Mouse (Mus musculus) embryo, embryonic 10 days (tissue): ENCODE measurements around the gene Ncdn.

Experiments
- DNase-seq: peaks from one replicate; pipeline ENCODE4 v3.0.0-alpha.2; 2015; ENCODE audit warnings: low spot score

Gene Ncdn

DNA sequence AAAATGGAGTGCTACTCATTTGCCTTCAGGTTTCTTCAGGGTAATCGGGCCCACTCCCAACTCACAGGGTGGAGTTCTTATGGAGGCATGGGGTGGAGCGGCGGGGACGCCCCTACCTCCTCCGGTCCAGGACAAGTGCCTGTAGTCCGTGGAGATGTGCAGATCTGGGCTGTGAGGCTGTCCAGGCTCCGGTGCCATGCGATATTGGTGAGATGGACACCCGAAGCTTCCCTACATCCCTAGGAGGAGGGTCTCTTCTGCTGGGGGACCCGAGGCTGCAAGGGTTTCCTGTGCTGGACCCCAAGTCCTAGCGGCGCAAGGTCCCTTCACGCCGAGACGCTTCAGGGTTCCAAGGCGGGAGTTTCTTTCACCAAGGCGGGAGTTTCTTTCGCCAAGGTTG lies 21.1 kb downstream of the Ncdn start:
- DNase-seq: no peak

DNA sequence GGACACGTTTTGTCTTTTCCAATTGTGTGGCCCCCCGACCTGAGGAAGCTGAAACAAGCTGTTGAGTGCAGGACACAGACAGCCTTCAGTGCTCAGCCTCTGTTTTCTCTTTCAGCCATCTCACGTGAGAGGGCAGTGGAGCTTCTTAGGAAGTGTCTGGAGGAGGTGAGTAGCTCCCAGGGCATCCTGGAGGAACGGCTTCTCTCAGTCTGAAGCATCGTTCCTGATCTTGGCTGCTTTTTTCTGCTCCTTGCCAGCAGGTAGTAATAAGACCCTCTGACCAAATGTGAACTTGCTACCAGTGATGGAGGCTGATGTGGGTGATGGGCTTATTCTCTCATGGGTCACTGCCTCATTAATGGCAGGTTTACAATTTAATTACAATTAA lies 45.8 kb downstream of the Ncdn start:
- no peak for DNase-seq

DNA sequence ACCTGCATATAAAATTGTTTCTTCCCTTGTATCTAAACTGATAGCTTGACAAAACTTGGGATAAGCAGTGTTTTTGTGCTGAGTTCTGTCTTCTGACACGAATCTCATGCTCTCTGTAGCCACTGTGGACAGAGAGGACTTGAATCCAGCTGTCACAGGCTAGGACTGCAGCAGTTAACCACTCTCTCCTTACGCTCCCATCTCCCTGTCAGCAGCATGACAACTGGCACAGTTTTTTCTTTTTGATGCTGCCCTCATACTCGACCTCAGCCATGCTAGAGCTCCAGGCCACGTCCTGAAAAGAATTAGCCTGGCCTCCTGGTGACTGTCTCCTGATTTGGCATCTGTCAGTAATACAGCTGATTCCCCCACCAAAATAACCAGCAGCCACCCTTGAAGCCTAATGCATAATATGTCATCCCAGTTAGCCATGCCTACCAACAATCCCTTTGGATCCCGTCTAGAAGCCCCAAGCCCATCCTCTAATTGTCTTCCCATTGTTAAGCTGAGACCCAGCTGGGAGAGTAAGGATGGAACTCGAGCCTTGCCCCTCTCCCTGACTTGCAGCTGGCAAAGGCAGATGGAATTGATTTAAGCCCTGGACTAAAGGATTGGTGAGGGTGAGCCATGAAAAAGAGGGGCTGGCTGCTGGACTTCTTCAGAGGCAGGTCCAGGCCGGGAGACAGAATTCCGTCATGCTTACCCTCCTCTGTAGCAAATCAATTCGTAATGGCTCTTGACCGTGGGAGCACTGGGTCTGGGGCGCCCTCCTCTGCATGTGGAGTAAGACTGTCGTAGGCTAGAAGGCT lies 46.4 kb downstream of the Ncdn start:
- DNase-seq: peak; percentile 75

DNA sequence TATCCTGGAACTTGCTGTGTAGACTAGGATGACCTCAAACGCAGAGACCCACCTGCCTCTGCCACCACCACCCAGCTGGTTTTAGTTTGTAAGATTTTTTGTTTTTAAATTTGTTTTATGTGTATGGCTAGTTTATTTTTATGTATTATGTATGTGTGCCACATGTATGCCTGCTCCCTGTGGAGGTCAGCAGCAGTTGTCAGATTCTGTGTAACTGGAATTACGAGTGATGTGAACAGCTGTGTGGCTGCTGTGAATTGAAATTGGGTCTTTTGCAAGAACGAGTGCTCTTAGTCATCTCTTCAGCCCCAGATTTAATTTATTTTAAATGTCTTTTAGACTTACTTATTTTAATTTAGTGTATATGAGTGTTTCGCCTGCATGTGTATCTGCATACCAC lies 56.3 kb downstream of the Ncdn start:
- no peak for DNase-seq
